Mouse (Mus musculus) G1E (cell line): ENCODE measurements around the gene Tmem204. TPM values are rescaled to one million over a fixed set of nuclear protein-coding genes. Genes with fewer than 3 reads are reported as not detected.

Experiments used
- ATAC-seq: 2 replicates; pipeline ENCODE4 v1.8.0; 2016; ENCODE audit warnings: mild to moderate bottlenecking; ENCODE audit not compliant: insufficient number of reproducible peaks, poor library complexity, low FRiP score, severe bottlenecking; ENCODE audit errors: extremely low read depth
- DNase-seq: peaks from one replicate; pipeline ENCODE4 v3.0.0; 2012; ENCODE audit warnings: low spot score
- H3K27me3 ChIP-seq: 2 replicates; pipeline ENCODE4 v1.6.1; 2012; ENCODE audit warnings: mild to moderate bottlenecking, low read length, inconsistent platforms; ENCODE audit not compliant: insufficient read depth
- H3K36me3 ChIP-seq: replicated peaks from 2 replicates; pipeline ENCODE3; 2012; ENCODE audit warnings: mild to moderate bottlenecking, inconsistent platforms
- H3K4me1 ChIP-seq: 2 replicates; pipeline ENCODE4 v1.6.1; 2012; ENCODE audit warnings: low read depth, low read length, inconsistent platforms, mixed read lengths; ENCODE audit not compliant: insufficient read depth
- H3K4me3 ChIP-seq: 2 replicates; pipeline ENCODE4 v1.5.1; 2012; ENCODE audit warnings: low read depth, mild to moderate bottlenecking, inconsistent platforms, low read length, moderate library complexity, mixed read lengths
- H3K9me3 ChIP-seq: replicated peaks from 2 replicates; pipeline ENCODE4 v1.6.1; 2012; ENCODE audit warnings: inconsistent platforms
- GATA1 ChIP-seq: IDR thresholded peaks from 2 replicates; pipeline ENCODE4 v1.6.1; 2012; ENCODE audit warnings: borderline replicate concordance, low read length, inconsistent platforms, mixed read lengths
- GATA2 ChIP-seq: IDR thresholded peaks from 2 replicates; pipeline ENCODE4 v1.6.1; 2012; ENCODE audit warnings: low read depth, low read length, inconsistent platforms, borderline replicate concordance
- POLR2AphosphoS5 ChIP-seq: IDR thresholded peaks from 2 replicates; pipeline ENCODE4 v1.6.1; 2012; ENCODE audit warnings: low read depth, low read length, inconsistent platforms; ENCODE audit not compliant: insufficient replicate concordance
- TAL1 ChIP-seq: conservative IDR thresholded peaks from 2 replicates; pipeline ENCODE4 v1.6.1; 2012; ENCODE audit warnings: low read depth, low read length, inconsistent platforms, mixed read lengths
- polyA plus RNA-seq: library from polyadenylated mRNA; stranded (reverse); fragments of >175 nt; gene quantifications from 2 replicates; pipeline ENCODE4 v1.2.3, GENCODE M21; 2012
- total RNA-seq, 2 experiments: library from RNA; stranded (forward) in 1 of 2; stranded (reverse) in 1 of 2; fragments of 200-1000 nt in 1 of 2; fragments of >200 nt in 1 of 2; fragmentation: Nextera tagmentation in 1 of 2; gene quantifications; 2 replicates each; pipeline ENCODE4 v1.2.3; 2014 to 2017

Gene Tmem204
- total and polyA plus RNA-seq, 3 experiments: 0.11 TPM; not detected in 2

GRCm38 (mm10) chr17:25013606-25014501 is 69.5 kb downstream of the Tmem204 start:
- Histone ChIP-seq H3K27me3 (no peaks in the 10 kb centered on the region), H3K4me1 (peaks cover 40% of the 10 kb centered on the region), H3K36me3 (peaks cover 49% of the 10 kb centered on the region), H3K4me3 (peak overlapping the region; percentile 95), H3K9me3 (no peaks in the 10 kb centered on the region)
- DNase-seq (peak; percentile 32), ATAC-seq (no peak)
- TF ChIP-seq GATA2 (no peak), TAL1 (no peak), GATA1 (no peak), POLR2AphosphoS5 (no peak)

Other genes starting within 250 kb of the Tmem204 start
Only the 20 nearest of the 26 such genes appear.
- 92.9 and 95.7 TPM in 2 replicates for gene Nubp2, start 197.2 kb downstream of the Tmem204 start, total RNA-seq (2014; fragmentation: Nextera tagmentation)
- gene Nubp2, start 197.2 kb downstream of the Tmem204 start, total RNA-seq (2017): 46.9 and 58.5 TPM in 2 replicates
- 79.9 and 103 TPM in 2 replicates for gene Nubp2, start 197.2 kb downstream of the Tmem204 start, polyA plus RNA-seq
- gene Spsb3, start 196.9 kb downstream of the Tmem204 start, total RNA-seq (2014; fragmentation: Nextera tagmentation): 10.9 and 12.8 TPM in 2 replicates
- 15.9 and 19.7 TPM in 2 replicates for gene Spsb3, start 196.9 kb downstream of the Tmem204 start, total RNA-seq (2017)
- 35.1 and 42.6 TPM in 2 replicates for gene Spsb3, start 196.9 kb downstream of the Tmem204 start, polyA plus RNA-seq
- gene Eme2, start 188.5 kb downstream of the Tmem204 start, total RNA-seq (2014; fragmentation: Nextera tagmentation): 3.4 and 6.5 TPM in 2 replicates
- 18.2 and 19.4 TPM in 2 replicates for gene Eme2, start 188.5 kb downstream of the Tmem204 start, total RNA-seq (2017)
- 9.4 and 12.1 TPM in 2 replicates for gene Eme2, start 188.5 kb downstream of the Tmem204 start, polyA plus RNA-seq
- gene Mrps34, start 188.5 kb downstream of the Tmem204 start, total RNA-seq (2014; fragmentation: Nextera tagmentation): 28.8 and 30.8 TPM in 2 replicates
- gene Mrps34, start 188.5 kb downstream of the Tmem204 start, total RNA-seq (2017): 15.6 and 21.1 TPM in 2 replicates
- 81.7 and 82.8 TPM in 2 replicates for gene Mrps34, start 188.5 kb downstream of the Tmem204 start, polyA plus RNA-seq
- gene Nme3, start 187.1 kb downstream of the Tmem204 start, total RNA-seq (2014; fragmentation: Nextera tagmentation): 5.6 and 9.5 TPM in 2 replicates
- 29.0 and 32.5 TPM in 2 replicates for gene Nme3, start 187.1 kb downstream of the Tmem204 start, total RNA-seq (2017)
- gene Nme3, start 187.1 kb downstream of the Tmem204 start, polyA plus RNA-seq: 20.2 and 26.8 TPM in 2 replicates
- gene Mapk8ip3, start 146.6 kb downstream of the Tmem204 start, total RNA-seq (2014; fragmentation: Nextera tagmentation): 61.3 and 122 TPM in 2 replicates
- gene Mapk8ip3, start 146.6 kb downstream of the Tmem204 start, total RNA-seq (2017): 35.4 and 39.7 TPM in 2 replicates
- 24.7 and 32.4 TPM in 2 replicates for gene Mapk8ip3, start 146.6 kb downstream of the Tmem204 start, polyA plus RNA-seq
- 79.9 and 83.5 TPM in 2 replicates for gene Jpt2, start 122.9 kb downstream of the Tmem204 start, total RNA-seq (2014; fragmentation: Nextera tagmentation)
- gene Jpt2, start 122.9 kb downstream of the Tmem204 start, total RNA-seq (2017): 71.2 and 72.3 TPM in 2 replicates
- gene Jpt2, start 122.9 kb downstream of the Tmem204 start, polyA plus RNA-seq: 25.9 and 28.8 TPM in 2 replicates
- 37.7 and 39.5 TPM in 2 replicates for gene Cramp1l, start 67.8 kb downstream of the Tmem204 start, total RNA-seq (2014; fragmentation: Nextera tagmentation)
- 8.6 and 8.9 TPM in 2 replicates for gene Cramp1l, start 67.8 kb downstream of the Tmem204 start, total RNA-seq (2017)
- 14.0 and 14.9 TPM in 2 replicates for gene Cramp1l, start 67.8 kb downstream of the Tmem204 start, polyA plus RNA-seq
- gene Ift140, start 67.5 kb downstream of the Tmem204 start, total RNA-seq (2014; fragmentation: Nextera tagmentation): 17.7 and 37.9 TPM in 2 replicates
- 13.5 and 17.9 TPM in 2 replicates for gene Ift140, start 67.5 kb downstream of the Tmem204 start, total RNA-seq (2017)
- 9.6 and 9.9 TPM in 2 replicates for gene Ift140, start 67.5 kb downstream of the Tmem204 start, polyA plus RNA-seq
- 6.0 and 25.6 TPM in 2 replicates for gene Telo2, start 32.4 kb upstream of the Tmem204 start, total RNA-seq (2014; fragmentation: Nextera tagmentation)
- 22.3 and 28.2 TPM in 2 replicates for gene Telo2, start 32.4 kb upstream of the Tmem204 start, total RNA-seq (2017)
- 34.9 and 44.0 TPM in 2 replicates for gene Telo2, start 32.4 kb upstream of the Tmem204 start, polyA plus RNA-seq
- gene Ptx4, start 37.2 kb upstream of the Tmem204 start, total RNA-seq (2014; fragmentation: Nextera tagmentation): not detected in 2 replicates
- 0.33 TPM in 1 of 2 replicates, not detected in the other for gene Ptx4, start 37.2 kb upstream of the Tmem204 start, total RNA-seq (2017)
- not detected in 2 replicates for gene Ptx4, start 37.2 kb upstream of the Tmem204 start, polyA plus RNA-seq
- 10.8 and 12.7 TPM in 2 replicates for gene Clcn7, start 49.8 kb upstream of the Tmem204 start, total RNA-seq (2014; fragmentation: Nextera tagmentation)
- 15.7 and 17.8 TPM in 2 replicates for gene Clcn7, start 49.8 kb upstream of the Tmem204 start, total RNA-seq (2017)
- 14.7 and 16.1 TPM in 2 replicates for gene Clcn7, start 49.8 kb upstream of the Tmem204 start, polyA plus RNA-seq
- not detected in 2 replicates for gene Ccdc154, start 78.9 kb upstream of the Tmem204 start, total RNA-seq (2014; fragmentation: Nextera tagmentation)
- gene Ccdc154, start 78.9 kb upstream of the Tmem204 start, total RNA-seq (2017): 0.05 and 0.12 TPM in 2 replicates
- gene Ccdc154, start 78.9 kb upstream of the Tmem204 start, polyA plus RNA-seq: not detected in 2 replicates
- not detected in 2 replicates for gene Gm38655, start 91.9 kb upstream of the Tmem204 start, total RNA-seq (2014; fragmentation: Nextera tagmentation)
- 0.52 TPM in 1 of 2 replicates, not detected in the other for gene Gm38655, start 91.9 kb upstream of the Tmem204 start, total RNA-seq (2017)
- gene Gm38655, start 91.9 kb upstream of the Tmem204 start, polyA plus RNA-seq: 0.05 TPM in 1 of 2 replicates, not detected in the other
- 10.5 and 15.7 TPM in 2 replicates for gene BC003965, start 101.0 kb upstream of the Tmem204 start, total RNA-seq (2014; fragmentation: Nextera tagmentation)
- 12.1 and 13.9 TPM in 2 replicates for gene BC003965, start 101.0 kb upstream of the Tmem204 start, total RNA-seq (2017)
- 36.9 and 44.1 TPM in 2 replicates for gene BC003965, start 101.0 kb upstream of the Tmem204 start, polyA plus RNA-seq
- 14.1 and 15.0 TPM in 2 replicates for gene Unkl, start 104.8 kb upstream of the Tmem204 start, total RNA-seq (2014; fragmentation: Nextera tagmentation)
- 8.5 and 10.1 TPM in 2 replicates for gene Unkl, start 104.8 kb upstream of the Tmem204 start, total RNA-seq (2017)
- gene Unkl, start 104.8 kb upstream of the Tmem204 start, polyA plus RNA-seq: 59.4 and 65.9 TPM in 2 replicates
- 9.7 and 10.0 TPM in 2 replicates for gene Gnptg, start 156.5 kb upstream of the Tmem204 start, total RNA-seq (2014; fragmentation: Nextera tagmentation)
- 22.2 and 31.1 TPM in 2 replicates for gene Gnptg, start 156.5 kb upstream of the Tmem204 start, total RNA-seq (2017)
- gene Gnptg, start 156.5 kb upstream of the Tmem204 start, polyA plus RNA-seq: 5.4 and 11.6 TPM in 2 replicates
- gene Tsr3, start 156.6 kb upstream of the Tmem204 start, total RNA-seq (2014; fragmentation: Nextera tagmentation): 15.2 and 17.6 TPM in 2 replicates
- gene Tsr3, start 156.6 kb upstream of the Tmem204 start, total RNA-seq (2017): 34.4 and 41.0 TPM in 2 replicates
- gene Tsr3, start 156.6 kb upstream of the Tmem204 start, polyA plus RNA-seq: 22.4 and 24.2 TPM in 2 replicates
- not detected in 2 replicates for gene Baiap3, start 172.8 kb upstream of the Tmem204 start, total RNA-seq (2014; fragmentation: Nextera tagmentation)
- 0.17 and 0.33 TPM in 2 replicates for gene Baiap3, start 172.8 kb upstream of the Tmem204 start, total RNA-seq (2017)
- 0.06 TPM in 1 of 2 replicates, not detected in the other for gene Baiap3, start 172.8 kb upstream of the Tmem204 start, polyA plus RNA-seq
- 516 and 535 TPM in 2 replicates for gene Ube2i, start 191.0 kb upstream of the Tmem204 start, total RNA-seq (2014; fragmentation: Nextera tagmentation)
- 421 and 442 TPM in 2 replicates for gene Ube2i, start 191.0 kb upstream of the Tmem204 start, total RNA-seq (2017)
- 422 and 440 TPM in 2 replicates for gene Ube2i, start 191.0 kb upstream of the Tmem204 start, polyA plus RNA-seq